Mouse (Mus musculus): ENCODE data around the gene Dmgdh. TPM values are rescaled to one million over a fixed set of nuclear protein-coding genes. Genes with fewer than 3 reads are reported as not detected.
A peak's percentile ranks its signal among the peaks of the same experiment; 100 is the strongest.

Dmgdh gene
- polyA plus RNA-seq, 1 experiment, result not detected

DNA sequence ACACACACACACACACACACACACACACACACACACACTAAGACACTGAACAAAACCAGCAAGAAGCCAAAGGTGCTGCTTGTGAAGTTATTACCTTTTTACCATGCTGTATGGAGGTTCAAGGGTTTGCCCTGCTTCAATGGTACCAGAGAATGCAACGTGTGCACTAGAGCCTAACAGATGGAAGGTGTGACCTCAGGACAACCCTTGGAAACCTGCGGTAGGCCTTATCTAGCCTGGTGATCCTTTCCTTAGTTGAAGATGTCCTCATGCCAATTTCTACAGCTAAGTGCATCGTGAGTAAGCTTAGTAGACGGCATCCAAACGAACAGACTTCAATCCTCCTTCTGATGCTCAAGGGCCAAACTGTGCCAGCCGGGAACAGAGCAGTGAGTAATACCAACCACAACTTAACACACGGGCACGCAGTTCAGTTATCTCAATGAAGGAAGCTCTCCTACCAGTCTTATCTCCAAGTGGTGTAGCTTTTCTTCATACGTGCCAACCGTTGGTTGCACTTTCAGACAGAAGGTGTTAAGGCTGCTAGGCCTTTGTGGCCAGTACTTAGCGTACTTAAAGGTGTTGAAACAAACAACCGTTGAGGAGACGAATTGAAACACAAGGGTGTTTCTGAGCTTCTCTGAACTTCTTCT is 90.2 kb downstream of the Dmgdh start:
- Histone ChIP-seq H3K4me3 (ENCODE audit: insufficient read depth, low read length) (no peak overlapping the region), H3K27ac (ENCODE audit: insufficient read depth, low read length) (no peak overlapping the region), H3K4me1 (ENCODE audit: control insufficient read depth, insufficient read depth, low read length) (no peaks in the 10 kb centered on the region)
- TF ChIP-seq CTCF (IDR thresholded peaks at IDR 0.05; ENCODE audit: borderline replicate concordance, insufficient read depth, low read length), result no peak
- TF ChIP-seq POLR2A (IDR thresholded peaks at IDR 0.05; ENCODE audit: low read depth, low read length), result no peak

DNA sequence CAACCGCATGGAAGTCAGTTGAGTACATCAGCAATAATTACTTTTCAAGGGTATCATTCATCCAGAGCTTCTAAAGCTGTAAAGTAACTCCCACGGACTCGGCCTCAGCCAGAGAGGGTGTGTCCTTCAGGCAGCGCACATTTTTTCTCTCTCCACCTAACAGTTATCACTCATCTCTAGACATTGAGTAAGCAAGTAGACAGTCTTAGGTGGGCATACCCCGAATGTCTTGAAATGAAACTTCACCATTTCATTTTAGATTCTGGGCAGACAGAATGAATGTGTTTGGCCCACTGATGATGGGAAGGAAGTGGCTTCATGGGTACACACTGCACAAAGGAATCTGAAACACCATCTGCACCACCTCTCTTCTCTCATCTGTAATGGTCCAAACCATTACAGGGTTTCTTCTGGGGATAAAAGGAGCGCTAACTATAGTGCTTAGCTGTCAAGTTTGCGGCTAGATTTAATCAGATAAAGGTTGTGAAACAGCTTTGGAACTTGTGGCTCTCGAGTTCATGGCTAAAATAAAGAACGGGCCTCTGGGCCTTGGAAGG is 96.9 kb downstream of the Dmgdh start:
- no peaks in the 10 kb centered on the region; the same call in 1 of the 2 replicates for H3K4me1 ChIP-seq (ENCODE audit: control insufficient read depth, insufficient read depth, low read length)
- no peak for TF ChIP-seq POLR2A (IDR thresholded peaks at IDR 0.05; ENCODE audit: low read depth, low read length)
- TF ChIP-seq CTCF (IDR thresholded peaks at IDR 0.05; ENCODE audit: borderline replicate concordance, insufficient read depth, low read length), result no peak

DNA sequence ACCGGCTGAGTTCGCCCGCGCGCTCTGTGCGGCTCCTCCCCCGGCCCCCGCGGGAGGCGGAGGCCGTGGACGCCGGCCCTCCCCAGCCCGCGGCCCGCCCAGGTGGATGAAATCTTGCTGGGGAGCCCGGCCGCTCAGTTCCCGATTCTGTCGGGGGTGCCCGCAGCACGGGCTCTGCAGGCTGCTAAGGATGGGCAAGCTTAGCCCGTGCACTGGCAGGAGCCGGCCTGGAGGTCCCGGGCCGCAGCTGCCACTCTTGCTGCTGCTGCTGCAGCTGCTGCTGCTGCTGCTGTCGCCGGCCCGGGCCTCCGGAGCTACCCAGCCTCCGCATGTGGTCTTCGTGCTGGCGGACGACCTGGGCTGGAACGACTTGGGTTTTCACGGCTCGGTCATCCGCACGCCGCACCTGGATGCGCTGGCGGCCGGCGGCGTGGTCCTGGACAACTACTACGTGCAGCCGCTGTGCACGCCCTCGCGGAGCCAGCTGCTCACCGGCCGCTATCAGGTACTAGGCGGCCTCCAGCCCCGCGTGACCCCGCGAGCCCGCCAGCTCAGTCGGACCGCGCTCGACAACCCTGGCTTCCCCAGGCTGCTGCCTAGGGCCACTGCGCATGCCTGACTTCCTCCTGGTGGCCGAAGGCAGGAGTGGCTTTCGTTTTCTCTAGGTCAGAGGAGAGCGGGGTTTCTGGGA is 97.5 kb downstream of the Dmgdh start, which contains the start of gene Arsb:
Gene Arsb (plus strand): TSS at position 43 of the 691 bp plus-strand sequence.
- Histone ChIP-seq H3K4me3 (ENCODE audit: insufficient read depth, low read length) (peak within 1 kb of the TSS; percentile 51), H3K4me1 (ENCODE audit: control insufficient read depth, insufficient read depth, low read length) (no peaks in the 10 kb centered on the region; the same call in 1 of the 2 replicates), H3K27ac (ENCODE audit: insufficient read depth, low read length) (peak within 1 kb of the TSS; percentile 80)
- TF ChIP-seq POLR2A (IDR thresholded peaks at IDR 0.05; ENCODE audit: low read depth, low read length) (peak; percentile 82), CTCF (IDR thresholded peaks at IDR 0.05; ENCODE audit: borderline replicate concordance, insufficient read depth, low read length) (peak; percentile 39; the same call in 1 of the 2 replicates)

More for the DNA sequence above, 96.9 kb downstream of the Dmgdh start:
- Histone ChIP-seq H3K27ac (ENCODE audit: insufficient read depth, low read length) (peak overlapping the region; percentile 80), H3K4me3 (ENCODE audit: insufficient read depth, low read length) (peak overlapping the region; percentile 51; the same call in 1 of the 2 replicates)

DNA sequence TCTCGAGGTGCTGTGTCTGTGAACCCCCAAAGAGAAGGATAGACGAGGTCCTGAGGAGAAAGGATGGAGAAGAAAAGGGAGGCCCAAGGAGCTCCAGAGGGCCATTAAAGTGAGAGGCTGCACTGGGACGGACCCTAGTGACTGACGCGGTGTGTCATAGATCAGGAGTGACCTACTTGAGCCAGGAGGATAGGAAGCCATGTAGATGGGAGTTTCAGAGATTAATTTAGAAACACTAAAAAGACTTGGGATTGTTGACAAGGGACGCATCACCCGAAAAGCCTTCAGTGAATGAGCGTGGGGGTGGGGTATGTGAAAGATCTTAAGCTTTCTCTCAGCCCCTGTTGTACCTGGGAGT is 98.0 kb downstream of the Dmgdh start:
- H3K27ac ChIP-seq (ENCODE audit: insufficient read depth, low read length), result no peak overlapping the region
- H3K4me3 ChIP-seq (ENCODE audit: insufficient read depth, low read length), result peak overlapping the region; percentile 51
- TF ChIP-seq CTCF (IDR thresholded peaks at IDR 0.05; ENCODE audit: borderline replicate concordance, insufficient read depth, low read length), result no peak
- TF ChIP-seq POLR2A (IDR thresholded peaks at IDR 0.05; ENCODE audit: low read depth, low read length), result no peak; the same call in 1 of the 2 replicates
- H3K4me1 ChIP-seq (ENCODE audit: control insufficient read depth, insufficient read depth, low read length), result no peaks in the 10 kb centered on the region; the same call in 1 of the 2 replicates

DNA sequence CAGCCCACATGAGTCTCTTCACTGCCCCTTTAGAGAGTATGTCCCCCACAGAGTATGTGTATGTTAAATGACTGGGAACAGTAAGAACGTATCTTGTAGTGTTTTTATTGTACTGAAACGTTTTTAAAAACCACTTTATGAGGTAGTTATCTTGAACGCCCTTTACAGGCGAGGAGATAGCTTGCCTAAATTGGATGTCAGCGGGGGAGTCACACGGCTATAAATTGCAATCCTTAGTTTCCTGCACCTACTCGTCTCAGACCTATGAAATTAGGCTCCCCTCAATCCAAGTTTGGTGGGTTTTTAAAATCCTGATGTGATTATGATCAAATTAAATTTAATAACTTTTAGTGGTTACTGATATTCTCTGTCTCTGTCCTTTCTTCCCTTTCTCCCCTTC is 98.6 kb downstream of the Dmgdh start:
- TF ChIP-seq POLR2A (IDR thresholded peaks at IDR 0.05; ENCODE audit: low read depth, low read length) (no peak), CTCF (IDR thresholded peaks at IDR 0.05; ENCODE audit: borderline replicate concordance, insufficient read depth, low read length) (no peak)
- Histone ChIP-seq H3K4me3 (ENCODE audit: insufficient read depth, low read length) (peak overlapping the region; percentile 51; the same call in 1 of the 2 replicates), H3K4me1 (ENCODE audit: control insufficient read depth, insufficient read depth, low read length) (no peaks in the 10 kb centered on the region; the same call in 1 of the 2 replicates), H3K27ac (ENCODE audit: insufficient read depth, low read length) (no peak overlapping the region)

DNA sequence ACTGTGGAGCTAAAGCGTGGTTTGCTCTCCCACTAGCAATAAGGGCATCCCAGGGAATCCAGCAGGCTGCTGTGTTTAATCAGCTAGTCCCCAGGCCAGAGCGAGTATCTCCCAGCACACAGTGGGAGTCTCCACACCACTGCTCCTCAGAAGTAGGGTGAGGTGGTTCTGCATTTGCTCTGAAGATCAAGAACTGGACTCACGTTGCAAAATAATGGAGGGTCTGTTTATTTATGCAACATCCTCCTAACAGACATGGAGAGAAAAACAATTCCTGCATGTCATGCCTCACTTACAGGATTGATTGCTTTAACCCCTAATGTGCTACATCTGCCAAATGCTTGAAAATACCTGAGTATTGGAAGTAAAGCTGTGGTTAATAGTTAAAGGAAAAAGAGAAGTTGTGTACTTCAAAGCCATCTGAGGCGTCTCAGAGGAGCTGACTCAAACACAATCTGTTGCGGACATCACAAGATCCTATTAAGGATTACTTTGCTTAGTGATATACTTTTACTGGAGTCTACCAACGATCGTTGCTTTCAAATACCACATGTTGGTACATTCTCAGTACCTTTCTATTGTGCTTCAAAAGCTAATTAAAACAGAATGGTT is 99.6 kb downstream of the Dmgdh start:
- no peaks in the 10 kb centered on the region; the same call in 1 of the 2 replicates for H3K4me1 ChIP-seq (ENCODE audit: control insufficient read depth, insufficient read depth, low read length)
- H3K4me3 ChIP-seq (ENCODE audit: insufficient read depth, low read length), result no peak overlapping the region
- TF ChIP-seq POLR2A (IDR thresholded peaks at IDR 0.05; ENCODE audit: low read depth, low read length) (no peak), CTCF (IDR thresholded peaks at IDR 0.05; ENCODE audit: borderline replicate concordance, insufficient read depth, low read length) (no peak)
- H3K27ac ChIP-seq (ENCODE audit: insufficient read depth, low read length), result no peak overlapping the region

DNA sequence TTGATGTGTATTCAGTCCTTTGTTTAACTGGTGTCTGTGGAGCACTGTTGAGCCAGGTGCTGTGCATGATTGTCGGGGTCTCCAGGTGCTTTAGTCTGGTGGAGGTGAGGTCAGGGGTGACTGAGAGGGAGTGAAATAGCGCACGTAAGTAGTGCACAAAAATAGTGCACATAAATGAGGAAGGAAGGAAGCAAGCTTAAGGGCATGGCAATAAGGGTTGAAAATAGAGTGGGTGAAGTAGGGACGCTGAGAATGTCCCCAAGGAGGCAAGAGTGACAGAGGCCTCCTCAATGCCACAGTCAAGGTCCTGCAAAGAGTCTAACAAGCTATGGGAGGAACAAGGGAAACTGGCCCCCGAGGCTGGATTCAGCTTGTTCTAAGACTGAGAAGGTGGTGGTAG is 108.6 kb downstream of the Dmgdh start:
- no peaks in the 10 kb centered on the region for H3K4me1 ChIP-seq (ENCODE audit: control insufficient read depth, insufficient read depth, low read length)
- H3K27ac ChIP-seq (ENCODE audit: insufficient read depth, low read length), result no peak overlapping the region
- no peak overlapping the region for H3K4me3 ChIP-seq (ENCODE audit: insufficient read depth, low read length)
- TF ChIP-seq POLR2A (IDR thresholded peaks at IDR 0.05; ENCODE audit: low read depth, low read length), result no peak
- TF ChIP-seq CTCF (IDR thresholded peaks at IDR 0.05; ENCODE audit: borderline replicate concordance, insufficient read depth, low read length), result no peak

DNA sequence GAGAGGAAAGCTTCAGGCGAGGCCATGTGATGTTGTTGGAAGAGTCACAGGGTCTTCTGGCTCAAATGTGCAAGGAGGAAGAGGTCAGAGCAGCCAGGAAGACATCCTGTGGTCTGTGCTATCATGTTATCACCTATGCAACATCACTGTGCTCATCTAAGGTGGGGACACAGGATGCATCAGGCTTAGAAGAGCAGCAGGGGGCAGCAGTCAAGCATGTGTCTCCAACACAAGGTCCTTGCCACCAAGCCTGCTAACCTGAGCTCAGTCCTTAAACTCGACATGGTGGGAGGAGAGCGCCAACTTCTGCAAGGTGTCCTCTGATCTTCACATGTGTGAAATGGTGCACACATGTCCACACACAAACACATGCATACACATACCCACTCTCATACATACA is 111.1 kb downstream of the Dmgdh start:
- Histone ChIP-seq H3K4me3 (ENCODE audit: insufficient read depth, low read length) (no peak overlapping the region), H3K4me1 (ENCODE audit: control insufficient read depth, insufficient read depth, low read length) (no peaks in the 10 kb centered on the region), H3K27ac (ENCODE audit: insufficient read depth, low read length) (no peak overlapping the region)
- no peak for TF ChIP-seq POLR2A (IDR thresholded peaks at IDR 0.05; ENCODE audit: low read depth, low read length)
- TF ChIP-seq CTCF (IDR thresholded peaks at IDR 0.05; ENCODE audit: borderline replicate concordance, insufficient read depth, low read length), result peak; percentile 26; the same call in 1 of the 2 replicates

DNA sequence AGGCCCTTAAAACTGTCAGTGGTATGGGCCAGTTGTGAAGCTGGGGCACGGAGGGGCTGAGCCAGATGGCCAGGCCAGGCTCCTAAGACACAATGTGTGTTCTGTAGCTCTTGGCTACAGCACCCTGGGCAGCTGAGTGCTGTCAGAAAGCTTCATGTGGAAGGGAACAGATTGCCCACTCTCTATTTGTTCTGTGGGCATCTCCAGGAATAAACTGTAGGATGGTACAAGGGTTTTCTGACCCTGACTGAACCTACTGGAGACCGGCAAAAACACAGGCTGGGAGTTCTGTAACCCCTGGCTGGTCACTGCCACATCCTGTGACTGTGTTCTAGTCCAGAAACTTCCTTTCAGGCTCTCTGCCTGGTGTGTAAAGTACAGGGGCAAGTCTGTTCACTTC is 111.8 kb downstream of the Dmgdh start:
- no peak for TF ChIP-seq CTCF (IDR thresholded peaks at IDR 0.05; ENCODE audit: borderline replicate concordance, insufficient read depth, low read length)
- TF ChIP-seq POLR2A (IDR thresholded peaks at IDR 0.05; ENCODE audit: low read depth, low read length), result no peak
- no peak overlapping the region for H3K4me3 ChIP-seq (ENCODE audit: insufficient read depth, low read length)
- no peak overlapping the region for H3K27ac ChIP-seq (ENCODE audit: insufficient read depth, low read length)
- H3K4me1 ChIP-seq (ENCODE audit: control insufficient read depth, insufficient read depth, low read length), result no peaks in the 10 kb centered on the region

Measured in embryonic fibroblast, embryonic 13.5 days (primary cell).